Mouse (Mus musculus) telencephalon, adult 2 months (tissue): ENCODE data around the gene Tor2a.

Experiments
- DNase-seq: peaks from one replicate; pipeline ENCODE4 v3.0.0-alpha.2; 2011; ENCODE audit warnings: low read depth, low spot score

The Tor2a gene

DNA sequence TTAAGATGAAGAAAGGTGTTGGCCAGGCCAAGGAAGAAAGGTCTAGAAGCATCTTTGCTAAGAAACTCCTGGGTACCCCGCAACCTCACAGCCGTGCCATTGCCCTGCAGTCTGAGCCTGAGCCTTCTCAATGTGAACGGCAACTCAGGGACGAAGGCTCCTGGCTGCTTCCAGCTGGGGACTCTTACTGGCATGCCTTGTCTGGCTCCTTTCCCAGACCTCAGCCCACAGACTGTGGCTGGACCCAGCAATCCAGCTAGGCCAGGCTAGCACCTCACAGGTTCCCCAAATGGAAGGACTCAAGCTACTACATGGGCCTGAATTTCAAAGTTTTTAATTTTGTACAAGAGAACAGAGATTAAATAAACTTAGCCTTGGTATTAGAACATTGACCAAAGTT is 4.8 kb downstream of the Tor2a start:
- no peak for DNase-seq

DNA sequence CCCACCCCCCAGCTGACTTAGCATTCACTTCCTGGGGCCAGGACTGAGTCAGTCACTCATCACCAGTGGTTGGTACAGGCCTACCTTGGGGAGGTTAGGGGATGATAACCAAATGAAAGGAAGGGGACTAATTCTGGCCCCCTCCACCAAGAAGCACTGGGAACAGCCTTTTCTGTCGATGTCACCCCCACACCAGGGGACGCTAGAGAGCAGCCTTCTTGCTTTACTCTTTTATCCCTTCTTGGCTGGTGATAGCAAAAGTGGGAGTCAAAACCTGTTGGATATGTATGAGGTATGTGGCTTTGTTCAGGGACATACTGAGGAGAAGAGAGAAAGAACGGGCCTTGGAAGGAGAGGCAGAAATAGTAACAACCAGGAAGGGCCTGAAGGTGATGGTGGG is 6.3 kb downstream of the Tor2a start:
- no peak for DNase-seq

DNA sequence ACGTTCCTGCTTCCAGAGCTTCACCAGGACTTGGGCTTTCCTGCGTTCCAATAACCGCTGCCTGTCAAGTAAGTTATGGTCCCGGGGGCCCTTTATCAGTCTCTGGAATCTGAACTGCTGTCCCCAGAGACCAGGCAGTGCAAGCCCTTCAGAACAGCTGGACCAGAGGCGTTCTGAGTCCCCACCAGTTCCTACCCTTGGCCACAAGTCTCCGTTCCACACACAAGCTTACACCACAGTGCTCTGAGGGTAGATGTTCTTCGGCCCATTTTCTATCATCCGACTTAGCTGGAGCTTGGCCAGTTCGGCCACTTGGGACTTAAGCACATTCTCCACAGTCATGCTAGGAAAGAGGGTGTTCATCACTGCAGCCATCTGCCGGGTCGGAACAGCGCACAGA is 10.2 kb downstream of the Tor2a start:
- DNase-seq: no peak

DNA sequence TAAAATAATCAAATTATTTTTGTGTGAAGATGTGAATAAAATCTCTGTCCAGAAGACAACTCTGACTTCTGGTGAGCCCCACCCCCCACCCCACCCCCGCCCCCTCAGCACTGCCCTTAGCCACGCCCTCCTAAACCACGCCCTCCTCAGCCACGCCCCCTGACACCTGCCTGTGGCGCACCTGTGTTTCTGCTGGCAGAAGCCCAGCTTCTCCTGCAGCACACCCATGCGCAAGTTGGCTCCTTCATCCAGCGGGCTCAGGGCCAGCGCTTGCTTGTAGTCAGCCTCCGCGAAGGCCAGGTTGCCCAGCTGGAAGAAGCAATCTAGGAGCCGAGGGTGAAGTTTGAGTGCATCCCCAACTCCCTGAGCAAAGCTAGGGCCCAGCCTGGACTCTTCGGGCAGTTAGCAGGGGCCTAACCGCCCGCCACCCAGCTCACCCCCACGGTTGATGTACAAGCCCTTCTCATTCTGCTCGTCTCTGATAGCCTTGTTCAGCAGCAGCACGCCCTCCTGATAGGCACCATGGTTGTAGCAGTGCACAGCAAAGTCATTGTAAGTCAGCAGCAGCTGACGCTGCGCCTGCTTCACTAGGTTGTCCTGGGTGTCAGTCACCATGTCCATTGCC is 11.7 kb downstream of the Tor2a start:
- no peak for DNase-seq

DNA sequence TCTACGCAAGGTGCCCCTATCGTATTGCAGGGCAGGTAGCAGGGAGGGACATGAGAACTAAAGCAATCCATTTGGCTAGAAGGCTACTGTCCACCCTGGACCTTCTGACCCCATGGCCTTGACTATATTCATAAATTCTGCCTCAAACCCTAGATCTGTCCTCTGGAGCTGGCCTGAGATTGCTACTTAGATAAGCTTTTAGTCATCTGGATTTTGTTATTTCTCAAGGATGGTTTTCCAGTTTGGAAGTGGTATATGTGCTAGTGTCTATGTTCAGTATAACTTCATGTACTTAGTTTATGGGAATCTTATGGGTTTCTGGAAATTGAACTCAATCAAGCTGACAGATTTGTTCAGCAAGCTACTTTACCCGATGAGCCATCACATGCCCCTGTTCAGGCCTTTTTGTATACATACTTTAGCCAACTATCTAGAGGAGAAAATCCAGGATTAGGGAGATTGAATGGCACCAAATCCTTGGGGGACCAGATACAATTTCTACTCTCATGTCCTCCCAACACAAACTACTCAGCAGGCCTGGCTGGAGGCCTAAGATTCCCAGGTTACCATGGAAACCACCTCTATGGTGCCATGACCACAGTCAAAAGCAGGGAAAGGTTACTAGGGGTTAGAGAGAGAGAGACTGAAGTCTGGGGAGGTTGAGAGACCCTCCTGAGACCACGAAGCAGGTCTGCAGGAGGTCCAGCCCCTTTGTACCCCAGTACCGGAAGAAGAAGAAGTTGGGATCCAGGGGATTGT is 12.5 kb downstream of the Tor2a start:
- DNase-seq: no peak

DNA sequence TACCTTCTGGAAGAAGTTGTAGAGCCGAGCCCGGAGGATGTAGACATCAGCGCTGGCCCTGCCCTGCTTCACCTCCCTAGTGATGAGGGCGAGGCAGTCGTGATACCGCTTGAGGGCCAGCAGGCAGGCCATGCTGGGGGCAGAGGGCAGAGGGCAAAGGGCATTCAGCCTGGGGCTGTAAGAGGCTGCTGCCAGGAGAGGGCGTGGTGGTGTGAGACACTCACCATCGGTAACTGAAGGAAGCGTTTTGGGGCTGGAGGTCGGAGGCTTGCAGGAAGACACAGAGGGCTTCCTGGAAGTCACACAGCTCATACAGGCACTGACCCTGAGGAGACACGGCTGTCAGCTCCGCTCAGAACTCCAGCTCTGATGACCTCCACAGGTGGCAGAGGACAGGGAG is 14.9 kb downstream of the Tor2a start:
- DNase-seq: no peak

DNA sequence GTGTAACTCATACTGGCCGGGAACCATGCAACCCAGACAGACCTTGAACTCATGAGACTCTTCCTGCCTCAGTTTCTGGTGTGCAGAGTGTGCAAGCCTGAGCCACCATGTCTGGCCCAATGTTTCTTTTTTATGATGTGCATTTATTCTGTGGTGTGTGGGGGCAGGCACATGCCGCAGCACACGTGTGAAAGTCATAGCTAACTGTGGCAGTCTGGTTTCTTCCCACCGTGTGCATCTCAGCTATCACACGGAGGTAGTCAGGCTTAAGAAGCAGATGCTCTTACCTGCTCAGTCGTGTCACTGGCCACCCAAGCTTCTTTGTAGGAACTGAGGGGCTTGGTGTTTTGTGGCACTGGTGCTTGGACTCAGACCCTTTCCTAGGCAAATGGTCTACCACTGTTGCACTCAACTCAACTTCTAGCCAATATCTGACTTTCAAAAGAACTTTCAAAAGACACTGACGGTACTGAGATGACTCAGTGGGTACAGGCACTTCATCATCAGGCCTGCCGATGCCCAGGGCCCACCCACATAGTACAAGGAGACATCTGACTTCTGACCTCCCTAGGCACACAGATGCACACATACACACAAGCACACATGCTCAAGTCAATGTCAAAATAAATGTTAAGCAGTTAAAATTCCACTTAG is 15.7 kb downstream of the Tor2a start:
- DNase-seq: no peak

DNA sequence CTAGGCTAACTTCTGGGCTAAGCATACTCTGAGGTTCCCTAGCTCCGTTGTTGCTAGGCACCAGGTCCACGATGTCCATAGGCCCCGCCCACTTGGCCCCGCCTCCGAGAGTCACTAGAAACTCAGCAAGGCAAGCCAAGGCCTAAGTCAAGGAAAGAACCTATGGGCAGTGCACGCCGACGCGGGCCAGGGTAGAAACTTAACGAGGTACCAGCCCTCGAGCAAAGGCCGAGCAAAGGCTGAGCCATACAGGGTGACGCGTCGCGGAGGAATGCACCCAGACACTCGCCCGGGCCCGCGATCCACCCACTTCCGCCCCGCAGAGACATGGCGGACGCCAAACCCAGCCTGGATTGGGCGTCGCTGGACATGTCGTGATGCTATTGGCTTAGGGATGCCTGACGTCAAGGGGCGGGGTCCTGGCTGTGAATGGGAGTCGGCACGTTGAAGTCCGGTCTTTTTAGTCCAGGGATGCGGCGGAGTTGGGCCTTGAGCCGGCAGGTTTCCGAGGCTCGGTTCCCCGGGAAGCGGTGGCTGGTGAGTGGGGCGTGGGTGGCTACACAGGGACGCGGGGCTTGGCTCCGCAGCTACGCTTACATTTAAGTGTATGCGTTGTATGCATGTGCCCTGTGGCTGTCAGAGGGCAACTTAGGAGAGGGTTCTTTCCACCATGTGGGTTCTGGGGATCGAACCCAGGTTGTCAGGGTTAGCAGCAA is 18.5 kb downstream of the Tor2a start, which contains the start of the genes Ttc16 and Ptrh1:
Gene Ttc16, minus strand, starts transcription at position 275 of the 716 bp plus-strand sequence.
Gene Ptrh1, plus strand, starts transcription at position 428 of the 716 bp plus-strand sequence.
- DNase-seq: peak; percentile 93

DNA sequence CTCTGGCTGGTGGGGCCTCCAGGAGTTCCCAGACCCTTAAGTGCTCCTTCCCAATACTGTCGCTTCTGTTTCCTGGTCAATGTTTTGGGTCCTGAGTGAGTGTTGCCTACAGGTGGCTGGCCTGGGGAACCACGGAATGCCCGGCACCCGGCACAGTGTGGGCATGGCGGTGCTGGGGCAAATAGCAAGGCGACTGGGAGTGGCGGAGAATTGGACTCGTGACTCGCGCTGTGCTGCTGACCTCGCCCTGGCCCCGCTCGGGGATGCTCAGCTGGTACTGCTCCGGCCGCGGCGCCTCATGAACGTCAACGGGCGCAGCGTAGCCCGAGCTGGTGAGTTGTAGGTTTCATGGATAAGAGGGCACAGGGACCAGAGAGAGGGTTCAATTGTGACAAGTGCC is 19.2 kb downstream of the Tor2a start:
- DNase-seq: no peak

DNA sequence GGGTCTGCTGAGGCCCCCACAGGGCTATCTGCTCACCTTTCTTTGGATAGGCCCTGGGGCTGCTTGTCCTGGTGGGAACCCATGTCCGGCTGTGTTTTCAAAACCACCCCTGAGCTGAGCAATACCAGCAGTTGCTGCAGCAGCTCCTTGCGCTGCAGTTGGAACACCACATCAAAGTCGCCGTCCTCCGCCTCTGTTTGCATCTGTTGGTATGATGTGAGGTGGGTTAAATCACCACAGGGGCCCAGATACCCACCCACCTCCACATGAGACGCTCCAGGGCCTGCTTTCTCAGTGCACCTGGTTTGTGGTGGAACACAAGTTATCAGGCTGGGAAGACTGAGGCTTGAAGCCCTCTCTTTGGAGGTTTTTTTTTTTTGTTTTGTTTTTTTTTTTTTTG is 21.0 kb downstream of the Tor2a start:
- DNase-seq: no peak

DNA sequence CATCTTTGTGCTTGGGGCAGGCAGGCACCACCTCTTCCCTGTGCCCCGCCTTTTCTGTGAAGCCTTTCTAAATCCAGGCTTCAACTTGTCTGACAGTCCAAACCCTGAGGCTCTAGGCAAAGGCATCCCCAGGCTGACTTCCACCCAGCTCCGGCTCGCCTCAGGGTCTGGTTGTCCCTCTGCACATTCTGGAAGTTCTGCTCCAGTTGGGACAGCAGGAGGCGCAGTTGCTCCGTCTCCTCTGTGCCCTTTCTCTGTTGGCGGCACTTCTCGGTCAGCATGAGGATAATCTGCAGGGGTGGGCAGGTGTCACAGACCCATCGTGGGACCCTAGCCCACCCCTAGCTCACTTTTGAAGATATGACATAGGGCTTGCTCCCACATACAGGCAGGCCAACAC is 22.1 kb downstream of the Tor2a start:
- no peak for DNase-seq

DNA sequence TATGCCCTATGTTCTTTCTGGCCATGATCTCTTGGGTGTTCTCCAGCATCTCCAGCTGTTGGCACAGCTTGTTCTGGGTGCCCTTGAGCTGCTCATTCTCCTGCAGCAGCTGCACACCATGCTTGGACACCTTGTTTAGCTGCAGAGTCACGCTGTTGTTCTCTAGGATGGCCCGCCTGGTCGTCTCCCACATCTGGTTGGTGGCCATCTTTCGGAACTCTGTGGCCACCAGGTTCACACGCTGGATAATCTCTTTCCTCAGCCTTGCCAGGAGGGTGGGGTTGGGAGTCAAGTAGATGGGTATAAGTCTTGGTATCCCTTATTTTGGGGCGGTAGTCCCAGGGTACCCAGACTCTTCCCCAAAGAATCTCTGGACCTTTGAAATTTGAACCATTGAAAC is 22.7 kb downstream of the Tor2a start:
- DNase-seq: no peak

DNA sequence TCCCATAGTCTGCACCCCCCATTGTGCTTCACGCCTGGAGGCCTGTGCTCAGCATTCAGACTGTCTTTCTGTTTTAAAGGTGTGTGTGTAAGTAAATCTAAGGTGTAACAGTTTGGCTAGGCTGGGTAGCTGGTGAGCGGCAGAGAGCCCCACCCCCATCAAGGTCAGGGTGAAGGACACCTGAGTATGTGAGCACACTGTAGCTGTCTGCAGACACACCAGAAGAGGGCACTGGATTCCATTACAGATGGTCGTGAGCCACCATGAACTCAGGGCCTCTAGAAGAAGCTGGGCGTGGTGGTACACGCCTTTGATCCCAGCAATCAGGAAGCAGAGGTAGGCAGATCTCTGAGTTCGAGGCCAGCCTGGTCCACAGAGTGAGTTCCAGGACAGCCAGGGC is 24.7 kb downstream of the Tor2a start:
- DNase-seq: no peak

DNA sequence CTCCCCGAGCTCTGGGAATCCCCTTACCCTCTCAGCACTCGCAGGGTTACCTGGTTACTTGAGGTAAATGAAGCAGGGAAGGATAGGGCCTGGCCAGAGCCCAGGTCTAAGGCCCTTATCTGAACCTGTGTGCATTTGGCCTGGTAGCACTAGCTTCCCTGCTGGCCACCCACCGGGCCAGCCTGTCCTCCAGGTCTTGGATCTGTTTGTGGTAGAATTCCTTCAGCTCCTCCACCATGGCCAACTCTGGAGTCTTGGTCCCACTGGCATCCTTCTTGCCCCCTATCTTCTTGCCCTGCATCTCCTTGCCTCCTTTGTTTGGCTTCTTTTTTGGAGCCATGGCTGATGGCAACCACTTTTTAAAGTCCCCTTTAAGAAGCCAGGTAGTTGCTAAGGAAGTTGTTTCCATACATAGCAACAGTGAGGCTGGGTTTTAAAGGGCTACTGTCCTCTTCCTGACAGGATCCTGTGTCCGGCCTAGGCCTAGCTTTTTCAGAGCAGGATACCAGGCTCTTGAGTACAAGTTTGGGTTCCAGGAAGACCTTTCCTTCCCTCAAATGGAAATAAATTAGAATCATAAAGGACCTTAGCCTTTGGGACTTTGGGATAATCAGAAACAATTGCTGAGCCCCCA is 27.1 kb downstream of the Tor2a start, which contains the start of gene Cfap157:
Gene Cfap157, minus strand, starts transcription at position 381 of the 634 bp plus-strand sequence.
- no peak for DNase-seq

DNA sequence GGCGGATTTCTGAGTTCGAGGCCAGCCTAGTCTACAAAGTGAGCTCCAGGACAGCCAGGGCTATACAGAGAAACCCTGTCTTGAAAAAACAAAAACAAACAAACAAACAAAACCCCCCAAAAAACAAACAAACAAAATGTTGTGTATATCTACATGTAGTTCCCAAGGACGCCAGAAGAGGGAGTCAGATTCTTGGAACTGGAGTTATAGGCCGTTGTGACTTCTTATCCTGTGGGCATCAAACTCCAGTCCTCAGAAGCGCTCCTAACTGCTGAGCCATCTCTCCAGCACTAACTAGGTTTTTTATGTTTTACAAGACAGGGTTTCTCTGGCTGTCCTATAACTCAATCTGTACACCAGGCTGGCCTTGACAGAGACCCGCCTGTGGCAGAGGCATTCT is 30.1 kb downstream of the Tor2a start:
- no peak for DNase-seq

DNA sequence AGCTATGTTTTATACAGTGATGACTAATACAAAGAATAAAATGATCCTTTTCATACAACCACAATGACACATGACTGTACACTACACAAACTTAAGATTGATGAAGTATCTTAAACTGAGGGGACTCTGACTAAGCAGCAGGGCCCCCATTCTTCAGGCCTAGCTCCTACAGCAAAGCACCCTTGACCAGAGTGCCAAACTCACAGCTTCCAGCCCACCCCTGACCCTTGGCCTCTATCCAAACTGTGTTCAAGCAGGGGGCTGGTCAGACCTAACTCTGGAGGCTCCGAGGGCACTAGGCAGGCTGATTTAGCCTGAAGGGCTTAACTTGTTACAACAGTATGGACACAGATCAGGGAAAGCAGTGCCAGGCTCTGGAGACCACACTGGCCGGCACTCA is 31.5 kb downstream of the Tor2a start:
- DNase-seq: no peak

DNA sequence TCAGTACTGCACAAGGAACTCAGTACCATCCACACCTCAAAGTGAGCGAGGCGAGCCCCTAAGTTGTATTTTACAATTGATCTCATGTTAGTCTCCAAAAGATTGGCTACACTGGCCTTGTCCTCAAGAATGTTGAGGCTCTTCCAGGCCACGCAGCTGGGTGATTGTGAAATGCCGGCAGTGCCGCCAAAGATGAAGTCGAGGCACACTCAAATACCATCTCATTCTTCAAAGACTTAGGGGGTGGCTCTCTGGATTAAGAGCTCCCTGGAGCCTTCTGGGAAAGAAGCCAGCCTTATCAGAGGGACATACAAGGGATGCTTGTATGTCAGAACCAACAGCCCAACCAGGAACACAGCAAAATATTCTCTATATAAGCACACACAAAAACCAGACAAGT is 34.3 kb downstream of the Tor2a start:
- DNase-seq: no peak

DNA sequence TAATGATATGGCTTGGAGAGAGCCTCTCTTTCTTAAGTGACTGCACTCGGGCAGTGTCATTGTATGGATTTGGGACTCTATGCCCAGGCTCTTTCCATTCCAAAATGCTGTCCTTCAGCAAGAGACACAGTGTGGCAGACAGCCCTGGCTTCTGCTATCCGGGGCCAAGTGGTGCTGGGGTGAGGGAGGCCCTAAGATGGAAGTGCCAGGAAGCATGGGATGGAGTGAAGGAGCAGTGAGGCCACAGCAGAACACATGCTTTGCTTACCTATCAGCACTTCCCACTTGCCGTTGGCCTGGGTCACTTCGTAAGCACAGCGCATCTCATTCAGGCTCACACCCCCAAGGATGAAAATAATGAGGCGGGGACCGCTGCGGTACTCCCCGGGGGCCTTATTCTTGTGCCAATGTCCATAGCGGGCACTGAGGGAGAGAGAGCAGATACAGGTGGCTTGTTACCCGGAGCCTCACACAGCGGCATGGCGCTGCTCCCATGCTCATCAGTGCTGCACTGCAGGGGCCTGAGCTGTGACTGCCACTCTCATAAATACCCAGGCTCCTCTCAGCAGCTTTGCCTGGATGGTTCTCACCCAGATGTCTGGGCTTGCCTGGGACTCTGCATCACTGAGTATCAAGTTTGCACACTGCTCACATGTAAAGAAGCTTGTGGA is 38.8 kb downstream of the Tor2a start:
- DNase-seq: no peak

DNA sequence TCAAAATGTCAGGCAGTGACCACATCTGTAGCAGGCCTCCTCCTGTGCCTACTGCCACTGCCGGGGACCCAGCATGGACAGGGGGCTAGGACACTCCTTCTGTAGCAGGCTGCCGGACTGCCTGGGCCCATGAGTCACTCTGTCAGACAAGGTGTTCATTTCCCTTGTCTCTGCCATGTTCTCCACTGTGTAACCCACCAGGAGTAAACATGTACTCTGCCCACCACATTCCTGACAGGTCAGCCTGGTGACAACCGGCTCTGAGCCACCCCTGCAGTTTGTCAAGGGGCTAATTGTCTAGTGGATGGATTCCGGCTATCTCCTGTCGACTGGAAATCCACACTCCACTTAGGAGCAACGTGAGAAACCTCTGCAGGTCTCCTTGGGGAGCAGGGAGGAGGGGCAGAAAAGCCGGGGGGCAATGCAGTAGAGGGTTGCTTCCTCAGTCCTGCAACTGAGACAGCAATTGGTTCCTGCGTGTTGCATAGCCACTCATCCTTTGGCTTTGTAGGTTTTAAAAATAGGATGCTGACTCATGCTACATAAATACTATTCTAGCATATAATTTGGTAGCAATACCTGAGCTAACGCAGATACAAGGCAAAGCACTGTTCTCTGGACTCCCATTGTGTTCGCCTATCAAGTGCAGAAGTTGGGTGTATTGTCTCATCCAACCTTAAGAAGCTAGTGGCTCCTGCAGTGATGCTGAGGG is 41.4 kb downstream of the Tor2a start:
- DNase-seq: peak; percentile 61

DNA sequence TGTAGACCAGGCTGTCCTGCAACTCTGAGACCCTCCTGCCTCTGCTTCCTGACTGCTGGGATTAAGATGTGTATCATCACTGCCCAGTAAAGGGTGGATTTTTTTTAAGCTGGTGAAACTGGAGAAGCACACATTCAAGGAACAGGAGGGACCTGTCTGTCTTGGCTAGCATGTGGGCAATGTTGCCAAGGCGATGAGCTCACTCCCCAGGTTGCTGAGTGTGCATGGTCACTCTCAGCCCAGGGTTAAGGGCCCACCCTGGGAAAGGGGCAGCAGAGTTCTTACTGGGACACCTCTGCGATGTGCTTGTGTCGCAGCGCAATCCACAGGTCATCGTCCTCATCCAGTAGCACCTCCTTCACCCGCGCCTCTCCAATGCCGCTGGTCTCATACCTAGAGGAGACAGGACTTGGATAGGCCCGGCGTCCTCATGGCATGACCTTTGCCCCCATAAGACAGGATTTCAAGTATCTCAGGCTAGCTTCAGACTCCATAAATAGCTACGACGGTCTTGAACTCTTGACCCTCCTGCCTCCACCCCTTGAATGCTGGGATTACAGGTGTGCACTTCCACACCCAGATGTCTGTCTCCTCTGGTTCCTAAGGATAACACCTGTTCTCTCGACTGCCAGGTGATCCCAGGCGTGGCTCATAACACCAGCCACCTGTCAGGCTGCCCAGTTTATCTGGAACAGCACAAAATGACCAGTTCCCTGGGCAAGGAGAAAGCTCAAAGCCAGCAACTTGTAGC is 52.0 kb downstream of the Tor2a start:
- no peak for DNase-seq
